Mouse (Mus musculus) testis, adult 2 months (tissue): Measurements from ENCODE around the gene Arhgef28.

Experiments
- CTCF ChIP-seq: fragments of 200-500 bp; IDR thresholded peaks from 2 replicates; pipeline ENCODE4 v1.5.1; 2012; ENCODE audit warnings: low read depth, mild to moderate bottlenecking, inconsistent platforms, low read length, moderate library complexity; ENCODE audit not compliant: control insufficient read depth, insufficient read depth, insufficient replicate concordance
- POLR2A ChIP-seq: fragments of 200-500 bp; IDR thresholded peaks from 2 replicates; pipeline ENCODE4 v1.6.1; 2012; ENCODE audit warnings: low read depth, mild to moderate bottlenecking, inconsistent platforms, low read length, moderate library complexity; ENCODE audit not compliant: control insufficient read depth

DNA sequence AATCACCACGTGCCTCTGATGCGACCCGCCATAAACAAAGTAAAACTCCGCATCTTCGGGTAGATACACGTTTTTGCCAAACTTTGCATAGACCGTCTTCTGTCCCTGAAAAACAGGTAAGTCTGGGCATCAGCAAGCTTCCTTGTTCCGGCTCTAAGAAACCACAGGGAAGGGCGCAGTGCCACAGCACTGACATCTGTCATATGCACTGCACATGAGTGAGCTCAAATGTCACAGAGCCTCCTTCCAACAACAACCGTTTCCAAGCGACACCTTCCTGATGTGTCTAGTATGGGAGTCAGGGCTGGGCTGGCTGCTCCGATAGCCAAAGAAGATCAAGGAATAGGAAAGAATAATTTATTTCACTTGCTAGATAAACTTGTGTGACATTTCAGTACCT, 129.0 kb downstream of the Arhgef28 start:
- TF ChIP-seq POLR2A = no peak
- no peak for TF ChIP-seq CTCF
